Mouse (Mus musculus) testis, postnatal 10 days (tissue): ENCODE results near the gene Lgals9.
A peak's percentile ranks its signal among the peaks of the same experiment; 100 is the strongest.
"Not testable (repeated sequence)": the region's sequence is repeated elsewhere in the genome, so short reads cannot be mapped to it uniquely, and the experiment has no call there.

Source experiments
- DNase-seq: peaks from one replicate; pipeline ENCODE4 v3.0.0; 2021; ENCODE audit warnings: low spot score

The Lgals9 gene

GRCm38 (mm10) chr11:79007356-79007755 is 22.6 kb upstream of the Lgals9 start:
- DNase-seq = not testable (repeated sequence)

GRCm38 (mm10) chr11:79006417-79006816 is 21.7 kb upstream of the Lgals9 start:
- no peak for DNase-seq

GRCm38 (mm10) chr11:79005578-79006394 is 21.0 kb upstream of the Lgals9 start:
- peak; percentile 26 for DNase-seq

- DNase-seq = peak; percentile 31
Observed at GRCm38 (mm10) chr11:79003769-79004638, 19.3 kb upstream of the Lgals9 start.

- peak; percentile 36 for DNase-seq
Observed at GRCm38 (mm10) chr11:79003053-79003768, 18.5 kb upstream of the Lgals9 start.

- DNase-seq = peak; percentile 39
Observed at GRCm38 (mm10) chr11:79002551-79002951, 17.8 kb upstream of the Lgals9 start.

- DNase-seq = peak; percentile 25
Observed at GRCm38 (mm10) chr11:79001871-79002270, 17.1 kb upstream of the Lgals9 start.

GRCm38 (mm10) chr11:78999118-78999517 is 14.4 kb upstream of the Lgals9 start:
- no peak for DNase-seq

- not testable (repeated sequence) for DNase-seq
Observed at GRCm38 (mm10) chr11:78990875-78991543, 6.3 kb upstream of the Lgals9 start.

GRCm38 (mm10) chr11:78990096-78990495 is 5.3 kb upstream of the Lgals9 start:
- DNase-seq = no peak

GRCm38 (mm10) chr11:78989206-78989605 is 4.5 kb upstream of the Lgals9 start:
- DNase-seq = not testable (repeated sequence)

- no peak for DNase-seq
Observed at GRCm38 (mm10) chr11:78986311-78987002, 1.7 kb upstream of the Lgals9 start.

- no peak for DNase-seq
Observed at GRCm38 (mm10) chr11:78985505-78985904, 759 bp upstream of the Lgals9 start.

GRCm38 (mm10) chr11:78983539-78983938 is 1.2 kb downstream of the Lgals9 start:
- DNase-seq = no peak

- DNase-seq = no peak
Observed at GRCm38 (mm10) chr11:78982513-78983291, 2.0 kb downstream of the Lgals9 start.

- DNase-seq = no peak
Observed at GRCm38 (mm10) chr11:78982042-78982441, 2.7 kb downstream of the Lgals9 start.

- no peak for DNase-seq
Observed at GRCm38 (mm10) chr11:78980083-78980634, 4.6 kb downstream of the Lgals9 start.

GRCm38 (mm10) chr11:78978176-78979019 is 6.3 kb downstream of the Lgals9 start:
- no peak for DNase-seq
